In genomic region chr10:93538818-93539217, GRCm38 (mm10) we compare ENCODE assay signal across 17 mouse cellular contexts. TPM values are rescaled to one million over a fixed set of nuclear protein-coding genes. Genes with fewer than 3 reads are reported as not detected.
"Had no signal": no experiment of that assay in that cellular context is flagged by ENCODE, and none has a peak within 500 bp of the region (broad histone marks: within the 10 kb centered on the region; RNA-seq: fewer than 3 reads in every experiment).

No protein-coding gene starts in this region.

- DNase-seq: lung, adult 2 months; lung, postnatal 10 days; lung, postnatal 4 days; midbrain, embryonic 14.5 days; right cerebral cortex, adult 18-20 months; right cerebral cortex, postnatal 25 days; thymus, adult 2 months; thymus, postnatal 25 days had no signal

- H3K27ac ChIP-seq: left cerebral cortex, adult 2 months; neural tube, embryonic 15.5 days had no signal

- ATAC-seq: hindbrain, embryonic 16.5 days; intestine, postnatal 0 days had no signal

- H3K36me3 ChIP-seq: limb, embryonic 10.5 days; midbrain, embryonic 10.5 days; neural tube, embryonic 15.5 days had no signal

- H3K9me3 ChIP-seq: limb, embryonic 10.5 days; midbrain, embryonic 10.5 days; neural tube, embryonic 15.5 days had no signal

- H3K9ac ChIP-seq: neural tube, embryonic 15.5 days had no signal

RNA-seq across cellular contexts. Expression of gene Amdhd1, which starts 1.0 kb away (rescaled TPM):
- total RNA-seq: megakaryocyte, adult 5-6 weeks had no signal
- polyA plus RNA-seq: intestine, postnatal 0 days; midbrain, embryonic 14.5 days had no signal

RNA-seq across cellular contexts. Expression of gene Ccdc38, which starts 1.6 kb away (rescaled TPM):
- total RNA-seq: layer of hippocampus, postnatal 25 days; left cerebral cortex, adult 2 months had no signal
- polyA plus RNA-seq: urinary bladder, adult 2 months had no signal

RNA-seq across cellular contexts. Expression of gene Hal, which starts 50.2 kb away (rescaled TPM):
- total RNA-seq: layer of hippocampus, postnatal 25 days had no signal
- polyA plus RNA-seq: midbrain, embryonic 14.5 days had no signal
